Mouse (Mus musculus) heart, adult 2 months (tissue): ENCODE measurements around the gene Slfn8. TPM values are rescaled to one million over a fixed set of nuclear protein-coding genes. Genes with fewer than 3 reads are reported as not detected.

Experiments used
- DNase-seq, 2 experiments: peaks; one replicate each; pipeline ENCODE4 v3.0.0; 2021
- H3K27ac ChIP-seq: fragments of 200-600 bp; 2 replicates; pipeline ENCODE4 v1.8.1; 2022
- H3K27me3 ChIP-seq: fragments of 200-500 bp; 2 replicates; pipeline ENCODE4 v1.6.1; 2012; ENCODE audit warnings: mild to moderate bottlenecking, low read length, inconsistent platforms, mixed read lengths; ENCODE audit not compliant: control insufficient read depth, insufficient read depth
- H3K36me3 ChIP-seq: fragments of 200-500 bp; 2 replicates; pipeline ENCODE4 v1.6.1; 2012; ENCODE audit warnings: low read length, inconsistent platforms; ENCODE audit not compliant: control insufficient read depth, insufficient read depth
- H3K4me1 ChIP-seq: fragments of 200-500 bp; 2 replicates; pipeline ENCODE4 v1.6.1; 2011; ENCODE audit warnings: low read length; ENCODE audit not compliant: control insufficient read depth, insufficient read depth
- H3K4me3 ChIP-seq: fragments of 200-600 bp; 2 replicates; pipeline ENCODE4 v1.8.1; 2022
- H3K79me2 ChIP-seq: fragments of 200-500 bp; replicated peaks from 2 replicates; pipeline ENCODE4 v1.6.1; 2012; ENCODE audit warnings: mild to moderate bottlenecking, inconsistent platforms, low read length, moderate library complexity, mixed read lengths; ENCODE audit not compliant: control insufficient read depth, insufficient read depth
- H3K9ac ChIP-seq: fragments of 200-500 bp; 2 replicates; pipeline ENCODE4 v1.6.1; 2012; ENCODE audit warnings: low read depth, mild to moderate bottlenecking, control low read depth, inconsistent platforms, low read length, mixed read lengths
- CTCF ChIP-seq: fragments of 200-600 bp; IDR thresholded peaks from 2 replicates; pipeline ENCODE4 v1.8.1; 2022; ENCODE audit warnings: antibody characterized with exemption, mild to moderate bottlenecking, moderate library complexity
- EP300 ChIP-seq: fragments of 200-500 bp; IDR thresholded peaks from 2 replicates; pipeline ENCODE4 v1.6.1; 2011; ENCODE audit warnings: low read depth, low read length, control low read depth; ENCODE audit not compliant: insufficient read depth
- POLR2A ChIP-seq: fragments of 200-500 bp; IDR thresholded peaks from 2 replicates; pipeline ENCODE4 v1.6.1; 2011; ENCODE audit warnings: mild to moderate bottlenecking, low read depth, low read length, control low read depth; ENCODE audit not compliant: insufficient read depth
- WGBS: fragments of 180-500 bp; shearing (Covaris S2); methylation state at CpG from one replicate; pipeline ENCODE4 v1.1.7; 2018; 5-methylcytosine and 5-hydroxymethylcytosine counted together
- intact Hi-C: fragments of 180-260 bp; cut with DNase I; formaldehyde crosslinking; loops from one replicate; pipeline ENCODE4 v1.15.1; 2025
- polyA plus RNA-seq: library from polyadenylated mRNA; depleted of rRNA; stranded (reverse); fragments of >200 nt; gene quantifications from 2 replicates; pipeline ENCODE4 v1.2.3, GENCODE M21; 2012
- total RNA-seq, 2 experiments: library from RNA; stranded (reverse); gene quantifications; 2 replicates each; pipeline ENCODE4 v1.2.3; 2021

Gene Slfn8
- total and polyA plus RNA-seq, 3 experiments, result 0.47 to 0.91 (median 0.51) TPM

DNA sequence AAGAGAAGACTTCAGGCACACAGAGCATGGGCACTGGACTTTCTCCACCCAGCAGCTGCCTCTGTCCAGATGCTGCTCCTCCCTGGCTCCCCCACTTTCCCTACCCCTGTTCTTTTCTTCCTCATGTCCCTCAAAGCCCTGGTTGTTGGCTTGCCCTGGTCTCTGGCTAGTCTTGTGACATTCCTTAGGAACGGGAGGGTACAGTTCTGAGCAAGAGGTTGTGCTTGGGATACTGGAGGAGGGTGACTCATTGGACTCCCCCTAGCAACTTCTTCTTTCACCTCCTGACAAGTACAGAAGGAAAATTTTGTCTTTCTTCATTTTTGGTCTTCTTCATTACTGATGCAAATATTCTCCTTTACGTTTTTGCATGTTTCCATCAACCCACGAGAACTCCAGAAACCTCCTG, 43.3 kb upstream of the Slfn8 start:
- H3K36me3 ChIP-seq, result no peaks in the 10 kb centered on the region; the same call in 1 of the 2 replicates
- H3K4me1 ChIP-seq, result peaks cover 4% of the 10 kb centered on the region
- H3K9ac ChIP-seq, result no peak overlapping the region
- H3K79me2 ChIP-seq, result no peaks in the 10 kb centered on the region
- DNase-seq, result no peak
- H3K4me3 ChIP-seq, result no peak overlapping the region
- intact Hi-C loops, result loop anchor here (5.0 kb wide), 1 partner anchor 48 kb away; no protein-coding TSS in a partner anchor
- no peaks in the 10 kb centered on the region for H3K27me3 ChIP-seq
- 49% methylated on average over 3 of the region's 3 CpGs for WGBS
- TF ChIP-seq POLR2A, result 0 out of 2 replicates have a peak, but pooled peaks have one; percentile 34
- no peak for TF ChIP-seq EP300
- H3K27ac ChIP-seq, result no peak overlapping the region

GRCm38 (mm10) chr11:83063126-83063525, 42.5 kb upstream of the Slfn8 start:
- Histone ChIP-seq H3K79me2 (no peaks in the 10 kb centered on the region), H3K4me1 (peaks cover 4% of the 10 kb centered on the region), H3K27ac (no peak overlapping the region), H3K4me3 (no peak overlapping the region), H3K27me3 (no peaks in the 10 kb centered on the region), H3K9ac (no peak overlapping the region), H3K36me3 (no peaks in the 10 kb centered on the region; the same call in 1 of the 2 replicates)
- DNase-seq, result peak; percentile 1 to 7
- intact Hi-C loops, result loop anchor here (5.0 kb wide), 1 partner anchor 49 kb away; no protein-coding TSS in a partner anchor
- 64% methylated on average over 4 of the region's 4 CpGs for WGBS
- TF ChIP-seq POLR2A (no peak), CTCF (no peak), EP300 (no peak)

DNA sequence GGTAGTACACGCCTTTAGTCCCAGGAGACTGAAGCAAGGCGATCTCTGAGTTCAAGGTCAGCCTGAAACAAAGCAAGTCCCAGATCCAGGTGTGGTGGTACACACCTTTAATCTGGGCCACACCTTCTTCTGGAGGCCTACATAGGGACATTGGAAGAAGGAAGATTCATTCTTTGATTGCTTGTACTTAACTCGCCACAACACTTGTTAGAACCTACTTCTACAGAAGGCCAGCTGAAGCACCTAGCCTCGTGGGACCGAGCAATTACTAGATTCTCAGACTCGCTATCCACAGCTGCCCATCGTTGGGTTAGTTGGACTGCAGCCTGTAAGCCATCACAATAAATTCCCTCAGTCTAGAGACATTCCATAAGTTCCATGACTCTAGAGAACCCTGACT, 41.2 kb upstream of the Slfn8 start:
- no peaks in the 10 kb centered on the region for H3K79me2 ChIP-seq
- peaks cover 2% of the 10 kb centered on the region; the same call in 1 of the 2 replicates for H3K4me1 ChIP-seq
- H3K27ac ChIP-seq, result no peak overlapping the region
- intact Hi-C loops, result loop anchor here (5.0 kb wide), 1 partner anchor 50 kb away; no protein-coding TSS in a partner anchor
- no peak overlapping the region for H3K9ac ChIP-seq
- H3K4me3 ChIP-seq, result no peak overlapping the region
- no peaks in the 10 kb centered on the region for H3K36me3 ChIP-seq
- peak; percentile 1 to 7 for DNase-seq
- no peaks in the 10 kb centered on the region for H3K27me3 ChIP-seq
- TF ChIP-seq CTCF, result no peak
- no peak for TF ChIP-seq POLR2A
- no peak for TF ChIP-seq EP300
- WGBS, result 85% methylated on average over 7 of the region's 7 CpGs

GRCm38 (mm10) chr11:83060412-83061020, 39.9 kb upstream of the Slfn8 start:
- 67% methylated on average over 5 of the region's 5 CpGs for WGBS
- no peak overlapping the region for H3K4me3 ChIP-seq
- H3K4me1 ChIP-seq, result peaks cover 2% of the 10 kb centered on the region; the same call in 1 of the 2 replicates
- no peaks in the 10 kb centered on the region for H3K79me2 ChIP-seq
- no peaks in the 10 kb centered on the region for H3K27me3 ChIP-seq
- no peak for DNase-seq
- intact Hi-C loops, result loop anchor here (5.0 kb wide), 1 partner anchor 52 kb away; no protein-coding TSS in a partner anchor
- no peak overlapping the region for H3K9ac ChIP-seq
- no peak overlapping the region for H3K27ac ChIP-seq
- TF ChIP-seq POLR2A (no peak), EP300 (no peak), CTCF (no peak)
- no peaks in the 10 kb centered on the region for H3K36me3 ChIP-seq

DNA sequence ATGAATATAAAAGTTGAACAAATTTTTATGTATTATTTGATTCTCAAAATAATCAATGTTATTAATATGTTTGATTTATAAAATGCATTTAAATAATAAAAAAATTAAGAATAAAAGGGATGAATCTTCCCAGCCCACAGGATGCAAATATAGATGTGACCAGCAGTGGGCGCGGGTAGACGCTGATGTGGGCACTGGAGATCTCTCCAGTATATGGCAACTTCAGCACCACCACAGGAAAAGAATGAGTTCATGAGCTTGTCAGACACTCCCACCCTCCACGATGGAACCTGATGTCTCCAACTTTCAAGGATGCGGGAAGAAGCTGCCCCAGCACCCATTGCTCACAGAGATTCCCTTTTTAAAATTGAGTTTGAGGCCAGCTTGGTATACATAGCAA, 37.3 kb upstream of the Slfn8 start:
- Histone ChIP-seq H3K4me3 (no peak overlapping the region), H3K36me3 (no peaks in the 10 kb centered on the region), H3K9ac (no peak overlapping the region), H3K27me3 (no peaks in the 10 kb centered on the region), H3K27ac (no peak overlapping the region), H3K4me1 (no peaks in the 10 kb centered on the region; the same call in 1 of the 2 replicates), H3K79me2 (no peaks in the 10 kb centered on the region)
- TF ChIP-seq POLR2A, result no peak
- TF ChIP-seq EP300, result peak; percentile 89
- TF ChIP-seq CTCF, result peak; percentile 98
- 1% methylated on average over 5 of the region's 5 CpGs for WGBS
- peak; percentile 68 to 76 for DNase-seq
- intact Hi-C loops, result loop anchor here (5.0 kb wide), 1 partner anchor 364 kb away; no protein-coding TSS in a partner anchor

GRCm38 (mm10) chr11:83045642-83046041, 25.0 kb upstream of the Slfn8 start:
- Histone ChIP-seq H3K27ac (no peak overlapping the region), H3K79me2 (no peaks in the 10 kb centered on the region), H3K9ac (no peak overlapping the region), H3K4me1 (no peaks in the 10 kb centered on the region), H3K27me3 (no peaks in the 10 kb centered on the region), H3K4me3 (no peak overlapping the region), H3K36me3 (no peaks in the 10 kb centered on the region)
- DNase-seq, result no peak
- intact Hi-C loops, result no loop called here
- TF ChIP-seq EP300, result no peak
- no peak for TF ChIP-seq POLR2A
- no peak for TF ChIP-seq CTCF
- WGBS, result 57% methylated on average over 3 of the region's 3 CpGs
